Mouse (Mus musculus): Measurements from ENCODE around the gene Taf9b.
"Not testable (repeated sequence)": the region's sequence is repeated elsewhere in the genome, so short reads cannot be mapped to it uniquely, and the experiment has no call there.

Taf9b gene

DNA sequence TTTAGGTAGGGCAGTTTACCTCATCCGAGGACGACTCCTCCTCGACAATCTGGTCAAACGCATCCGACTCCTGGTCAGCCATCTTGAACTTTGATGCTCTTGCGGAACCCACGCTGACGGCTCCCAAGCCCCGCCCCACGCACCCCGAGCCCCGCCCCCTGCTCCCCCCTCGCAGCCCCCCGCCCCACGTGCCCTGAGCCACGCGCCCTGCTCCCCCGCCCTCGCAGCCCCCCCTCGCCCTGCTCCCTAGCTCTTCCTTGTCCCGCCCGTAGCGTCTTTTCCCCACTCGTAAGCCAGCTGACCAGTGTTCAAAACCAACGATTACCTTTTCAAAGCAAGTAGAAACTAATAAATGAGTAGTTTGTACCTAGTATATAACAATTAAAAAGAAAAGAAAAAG, at the start of gene Taf9b:
TSS of gene Taf9b (minus strand) at position 101 of the 400 bp plus-strand sequence.
- no peak for DNase-seq (ENCODE audit: low spot score in 2 of 2)

GRCm38 (mm10) chrX:106255276-106255675, 34.3 kb upstream of the Taf9b start, which contains the start of gene Fnd3c2:
Gene Fnd3c2, minus strand, starts transcription at chrX:106255376.
- no peak for DNase-seq (ENCODE audit: low spot score in 2 of 2)

DNA sequence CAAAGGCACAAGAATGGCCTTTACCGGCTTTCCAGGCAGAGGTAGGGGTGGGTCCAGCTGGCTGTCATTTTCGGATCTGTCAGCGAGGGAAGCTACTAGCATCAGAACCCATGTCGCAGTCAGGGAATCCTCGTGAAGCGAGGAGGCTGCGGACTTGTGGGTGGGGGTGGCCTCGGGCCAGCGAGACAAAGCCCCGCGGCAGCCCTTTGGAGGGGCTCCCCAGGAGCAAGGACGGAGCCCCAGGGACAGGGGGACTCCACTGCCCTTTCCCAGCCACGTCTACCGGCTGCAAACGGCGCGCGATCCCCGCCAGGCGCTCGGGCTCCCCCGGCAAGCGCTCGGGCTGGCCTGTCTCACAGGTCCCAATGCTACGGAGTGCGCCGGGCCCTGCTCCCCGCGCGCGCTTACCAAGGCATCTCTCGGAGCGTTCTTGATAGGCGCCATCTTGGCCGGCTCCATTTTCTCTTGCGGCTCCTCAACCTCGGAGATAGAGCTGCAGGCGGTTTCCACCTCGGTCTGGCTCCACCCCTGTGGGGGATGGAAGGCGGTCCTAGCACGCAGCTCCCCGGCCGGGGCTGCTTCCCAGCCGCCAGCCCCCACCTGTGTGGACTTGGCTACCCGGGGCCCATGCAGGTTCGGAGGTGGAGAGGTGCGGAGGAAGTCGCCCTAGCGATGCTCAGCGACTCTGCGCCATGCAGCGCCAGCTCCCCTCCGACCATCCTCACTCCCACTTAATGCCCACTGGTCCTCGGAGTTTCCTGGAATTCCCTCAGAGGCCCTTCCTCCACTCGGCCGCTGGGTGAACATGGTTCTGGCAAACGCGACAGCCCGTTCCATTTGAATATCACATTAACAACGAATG, 1.6 kb downstream of the Taf9b start:
- DNase-seq (ENCODE audit: low spot score in 2 of 2): peak; percentile 71 to 77

GRCm38 (mm10) chrX:106209100-106209499, 11.9 kb downstream of the Taf9b start:
- no peak for DNase-seq (ENCODE audit: low spot score in 2 of 2)

DNA sequence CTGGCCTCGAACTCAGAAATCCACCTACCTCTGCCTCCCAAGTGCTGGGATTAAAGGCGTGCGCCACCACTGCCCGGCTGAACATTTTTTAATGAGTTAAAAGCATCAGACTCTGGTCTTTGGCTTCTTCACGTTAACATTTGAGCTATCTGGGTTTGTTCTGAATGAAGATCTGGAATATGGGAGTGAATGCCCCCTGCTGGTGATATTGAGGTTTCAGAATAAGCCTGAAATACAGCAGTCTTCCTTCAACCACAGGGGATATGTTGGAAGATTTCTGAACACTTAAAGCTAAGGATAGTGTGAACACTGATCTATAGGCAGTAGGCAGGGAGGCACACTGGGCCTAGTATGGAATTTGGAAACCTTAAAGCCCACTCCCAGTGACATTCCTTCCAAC, 22.1 kb downstream of the Taf9b start:
- DNase-seq (ENCODE audit: low spot score in 2 of 2): no peak

DNA sequence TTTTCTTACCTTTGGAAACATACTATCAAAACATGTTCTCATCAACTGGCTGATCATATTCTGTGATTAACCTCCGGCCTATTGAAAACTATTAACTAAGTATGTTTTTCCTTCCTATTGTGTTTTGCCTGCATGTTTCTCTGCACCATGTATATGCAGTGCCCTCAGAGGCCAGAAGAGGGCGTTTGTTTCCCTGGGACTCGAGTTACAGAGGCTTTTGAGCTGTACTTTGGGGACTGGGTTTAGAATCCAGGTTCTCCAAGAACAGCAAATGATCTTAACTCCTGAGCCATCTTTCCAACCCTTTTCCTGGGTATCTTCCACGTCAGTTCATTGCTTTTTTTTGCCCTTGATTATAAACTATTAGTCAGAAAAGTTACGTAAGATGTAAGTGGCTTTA, 23.6 kb downstream of the Taf9b start:
- DNase-seq (ENCODE audit: low spot score in 2 of 2): no peak

- DNase-seq (ENCODE audit: low spot score in 2 of 2): not testable (repeated sequence)
Observed at GRCm38 (mm10) chrX:106194361-106194760, 26.6 kb downstream of the Taf9b start.

- DNase-seq (ENCODE audit: low spot score in 2 of 2): no peak
Observed at GRCm38 (mm10) chrX:106190091-106190490, 30.9 kb downstream of the Taf9b start.

DNA sequence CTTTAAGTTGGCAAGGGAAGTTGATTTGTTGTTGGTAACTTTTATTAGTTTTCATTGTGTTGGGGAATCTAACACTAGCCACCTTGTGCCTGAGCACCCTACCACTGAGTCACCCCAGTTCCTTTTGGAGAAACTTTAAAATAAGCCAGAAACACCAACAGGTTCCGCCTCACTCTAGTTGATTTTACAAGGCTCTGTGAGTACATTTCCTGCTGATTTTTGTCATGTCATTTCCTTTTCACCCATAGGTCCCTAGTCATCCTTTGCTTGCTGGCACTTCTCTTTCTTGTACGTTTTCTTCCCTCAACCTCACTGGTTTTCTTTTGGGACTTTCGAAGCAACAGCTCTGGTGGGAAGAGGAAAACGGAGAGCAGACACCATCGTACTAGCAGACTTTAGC, 31.6 kb downstream of the Taf9b start:
- no peak for DNase-seq (ENCODE audit: low spot score in 2 of 2)

DNA sequence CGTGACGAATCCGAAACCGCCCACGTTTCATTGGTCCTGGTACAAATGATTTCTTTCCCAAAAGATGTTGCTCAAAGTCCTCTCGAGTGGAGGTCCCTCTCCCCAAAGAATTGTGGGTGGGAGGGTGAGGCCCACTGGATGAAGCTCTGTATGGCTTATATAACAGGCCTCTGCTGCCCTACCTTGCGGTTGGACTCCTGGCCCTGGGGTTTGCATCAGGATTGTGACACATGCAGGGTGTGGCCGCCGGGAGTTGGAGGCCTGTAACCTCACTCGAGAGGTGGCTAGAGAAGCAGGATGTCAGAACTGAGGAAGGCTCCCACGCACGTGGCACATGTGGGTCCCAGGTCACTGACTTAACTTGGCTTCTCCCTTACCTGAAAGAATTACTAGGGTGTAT, 33.2 kb downstream of the Taf9b start:
- peak in 1 of 2 experiments; percentile 12 for DNase-seq (ENCODE audit: low spot score in 2 of 2)

- peak; percentile 87 to 91 for DNase-seq (ENCODE audit: low spot score in 2 of 2)
Observed at GRCm38 (mm10) chrX:106186713-106187649, 34.0 kb downstream of the Taf9b start, which contains the start of gene Pgk1. Gene Pgk1, plus strand, starts transcription at chrX:106187100.

DNA sequence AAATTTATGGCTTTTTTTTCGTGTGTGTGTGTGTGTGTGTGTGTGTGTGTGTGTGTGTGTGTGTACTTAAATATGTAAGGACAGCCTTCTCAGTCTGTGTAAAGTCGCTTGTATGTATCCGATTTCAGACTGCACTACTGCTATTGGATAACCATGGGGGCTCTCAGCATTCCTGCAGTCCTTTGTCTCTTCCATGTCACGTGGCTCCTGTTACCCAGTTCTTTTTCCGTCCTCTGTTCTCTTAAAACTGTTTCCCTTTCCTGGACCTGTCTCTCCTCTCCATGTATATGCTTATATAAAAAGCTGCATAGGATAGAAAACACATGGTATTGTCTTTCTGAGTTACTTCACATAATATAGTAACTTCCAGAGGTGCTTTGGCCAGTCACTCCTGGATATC, 35.3 kb downstream of the Taf9b start:
- no peak for DNase-seq (ENCODE audit: low spot score in 2 of 2)

DNA sequence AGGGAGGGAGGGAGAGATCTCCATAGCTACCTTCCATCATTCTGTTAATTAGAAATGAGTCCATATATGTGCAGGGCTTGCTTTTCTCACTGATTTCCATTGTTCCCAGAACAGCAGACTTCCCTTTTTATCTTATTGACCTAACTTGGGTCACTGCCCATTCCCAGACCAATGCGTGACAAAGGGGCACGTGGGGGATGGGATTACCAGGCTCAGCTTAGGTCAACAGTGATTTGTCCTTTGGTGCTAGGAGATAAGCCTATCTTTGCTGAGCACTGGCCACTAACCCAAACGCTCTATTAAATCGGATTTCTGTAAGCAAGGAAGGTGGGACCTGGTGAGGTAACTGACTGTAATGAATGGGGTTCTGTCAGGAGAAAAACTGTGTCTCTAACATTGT, 36.7 kb downstream of the Taf9b start:
- no peak for DNase-seq (ENCODE audit: low spot score in 2 of 2)

GRCm38 (mm10) chrX:106176331-106176730, 44.6 kb downstream of the Taf9b start:
- DNase-seq (ENCODE audit: low spot score in 2 of 2): no peak

GRCm38 (mm10) chrX:106171853-106172154, 49.2 kb downstream of the Taf9b start:
- no peak for DNase-seq (ENCODE audit: low spot score in 2 of 2)

DNA sequence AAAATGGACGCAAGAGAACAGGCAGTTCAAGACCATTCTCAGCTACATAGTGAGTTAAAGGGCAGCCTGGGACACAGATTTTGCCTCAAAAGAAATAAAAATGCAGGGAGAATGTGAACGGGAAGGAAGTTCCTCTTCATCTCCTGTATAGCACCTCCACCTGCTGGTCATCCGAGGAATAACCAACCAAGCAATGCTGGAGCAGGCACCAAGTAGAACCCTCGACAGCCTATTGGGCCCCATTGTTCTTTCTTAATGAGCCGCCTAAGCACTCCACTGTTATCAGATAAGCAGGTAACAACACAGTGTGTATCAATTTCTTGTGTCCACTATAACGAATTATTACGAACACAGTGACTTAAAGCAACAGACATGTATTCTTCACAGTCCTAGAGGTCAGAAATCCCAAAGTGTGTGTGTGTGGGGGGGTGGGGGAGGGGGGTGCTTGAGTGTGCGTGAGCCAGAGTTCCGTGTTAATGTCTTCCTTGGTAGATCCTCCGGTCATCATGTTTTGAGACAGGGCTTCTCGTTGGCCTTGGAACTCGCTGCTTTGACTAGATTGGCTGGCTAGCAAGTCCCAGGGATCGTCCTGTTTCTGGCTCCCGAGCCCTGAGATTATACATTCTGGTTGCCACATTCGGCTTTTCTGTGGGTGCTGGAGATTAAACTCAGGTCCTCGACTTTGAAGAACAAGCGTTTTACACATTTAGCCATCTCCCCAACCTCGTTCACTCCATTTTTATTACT, 49.7 kb downstream of the Taf9b start:
- DNase-seq (ENCODE audit: low spot score in 2 of 2): peak; percentile 74 to 77

- peak in 1 of 2 experiments; percentile 1 for DNase-seq (ENCODE audit: low spot score in 2 of 2)
Observed at GRCm38 (mm10) chrX:106165089-106165488, 55.9 kb downstream of the Taf9b start.

DNA sequence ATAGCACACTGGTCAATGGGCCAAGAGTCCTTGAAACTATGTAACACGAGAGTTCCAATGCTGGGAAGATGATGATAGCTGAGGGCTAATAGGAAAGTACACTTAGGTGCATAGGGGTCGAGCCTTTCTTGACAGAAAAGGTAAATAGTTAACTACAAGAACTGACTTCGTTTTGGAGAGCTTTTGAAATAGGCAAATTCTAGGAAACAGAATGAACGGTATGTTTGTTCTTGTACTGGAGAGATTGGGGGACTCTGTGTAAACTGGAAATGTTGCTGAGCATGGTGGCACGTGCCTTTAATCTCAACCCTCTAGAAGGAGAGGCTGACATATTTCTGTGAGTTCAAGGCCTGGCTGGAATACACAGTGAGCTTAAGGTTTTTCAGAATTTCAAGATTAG, 56.4 kb downstream of the Taf9b start:
- no peak for DNase-seq (ENCODE audit: low spot score in 2 of 2)

- DNase-seq (ENCODE audit: low spot score in 2 of 2): no peak
Observed at GRCm38 (mm10) chrX:106163995-106164394, 57.0 kb downstream of the Taf9b start.
